Mouse (Mus musculus) hindbrain, embryonic 14.5 days (tissue): ENCODE measurements around the gene Timm44. TPM values are rescaled to one million over a fixed set of nuclear protein-coding genes. Genes with fewer than 3 reads are reported as not detected.

Source experiments
- ATAC-seq: fragments of 200-750 bp; cut with Nextera tagmentation; 2 replicates; pipeline ENCODE4 v1.8.0; 2017; ENCODE audit warnings: moderate number of reproducible peaks, mild to moderate bottlenecking, moderate TSS enrichment, moderate library complexity; ENCODE audit not compliant: low FRiP score
- DNase-seq: peaks from one replicate; pipeline ENCODE4 v3.0.0-alpha.2; 2015; ENCODE audit warnings: low spot score
- H3K27ac ChIP-seq: fragments of 300-500 bp; sonication (generic); 2 replicates; pipeline ENCODE4 v1.5.1; 2014; ENCODE audit warnings: mild to moderate bottlenecking, moderate library complexity
- H3K27me3 ChIP-seq: fragments of 300-500 bp; sonication (generic); 2 replicates; pipeline ENCODE4 v1.6.1; 2014; ENCODE audit warnings: mild to moderate bottlenecking, low read length, mixed read lengths; ENCODE audit not compliant: control insufficient read depth, insufficient read depth
- H3K36me3 ChIP-seq: fragments of 300-500 bp; sonication (generic); replicated peaks from 2 replicates; pipeline ENCODE4 v1.6.1; 2014; ENCODE audit not compliant: control insufficient read depth, insufficient read depth
- H3K4me1 ChIP-seq: fragments of 300-500 bp; sonication (generic); replicated peaks from 2 replicates; pipeline ENCODE4 v1.6.1; 2014; ENCODE audit warnings: antibody characterized with exemption, low read length, mixed read lengths; ENCODE audit not compliant: control insufficient read depth, insufficient read depth
- H3K4me2 ChIP-seq: fragments of 300-500 bp; sonication (generic); replicated peaks from 2 replicates; pipeline ENCODE4 v1.6.1; 2014; ENCODE audit warnings: mild to moderate bottlenecking, moderate library complexity
- H3K4me3 ChIP-seq: fragments of 300-500 bp; sonication (generic); replicated peaks from 2 replicates; pipeline ENCODE4 v1.5.1; 2014; ENCODE audit warnings: mild to moderate bottlenecking, low read length
- H3K9ac ChIP-seq: fragments of 300-500 bp; sonication (generic); 2 replicates; pipeline ENCODE4 v1.6.1; 2014
- H3K9me3 ChIP-seq: fragments of 300-500 bp; sonication (generic); 2 replicates; pipeline ENCODE4 v1.6.1; 2016; ENCODE audit warnings: low read length; ENCODE audit not compliant: control insufficient read depth
- WGBS: fragments of 180-500 bp; shearing (Covaris S2); extraction: QIAGEN DNeasy Blood & Tissue Kit; methylation state at CpG from one replicate; pipeline ENCODE4 v1.1.7; 2014; 5-methylcytosine and 5-hydroxymethylcytosine counted together
- polyA plus RNA-seq: library from polyadenylated mRNA; unstranded; fragments of >200 nt; fragmentation: Nextera tagmentation; extraction: Ambion mirVana; gene quantifications from 2 replicates; pipeline ENCODE4 v1.2.1, GENCODE M21; 2014

The Timm44 gene
- polyA plus RNA-seq, 1 experiment from 2014 or later: 49.1 TPM

DNA sequence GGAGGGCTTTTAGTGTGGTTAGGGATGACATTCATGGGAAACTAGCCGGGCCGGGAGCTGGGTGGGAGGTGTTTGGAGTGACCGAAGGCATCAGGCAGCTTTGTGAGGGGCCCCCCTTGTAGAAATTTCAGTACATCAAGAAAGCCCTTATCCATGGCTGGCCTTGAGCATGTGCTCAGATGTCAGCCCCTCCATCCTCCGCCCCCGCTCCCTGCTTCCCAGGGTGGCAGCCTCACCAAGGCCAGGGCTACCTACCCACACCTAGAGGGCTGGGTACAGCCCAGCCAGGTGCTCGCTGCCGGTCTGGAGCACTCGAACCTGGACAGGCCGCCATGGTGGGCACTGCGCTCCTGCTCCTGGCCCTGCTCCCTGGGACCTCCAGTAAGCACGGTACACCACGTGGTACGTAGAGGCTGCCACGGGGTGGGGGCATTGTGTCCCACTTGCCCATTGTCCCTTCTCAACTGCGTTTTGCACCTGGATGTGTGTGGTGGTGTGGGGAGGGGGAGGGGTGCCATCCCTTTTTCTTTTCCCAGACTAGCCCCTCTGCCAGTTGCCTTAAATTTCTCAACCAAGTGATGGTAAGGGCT is 27.7 kb downstream of the Timm44 start, which contains the start of gene Tgfbr3l:
Gene Tgfbr3l (plus strand): TSS at position 264 of the 590 bp plus-strand sequence.
- Histone ChIP-seq H3K9ac (no peak within 1 kb of the TSS), H3K9me3 (no peaks in the 10 kb centered on the region), H3K27me3 (no peaks in the 10 kb centered on the region), H3K27ac (no peak within 1 kb of the TSS), H3K4me2 (no peak within 1 kb of the TSS), H3K4me3 (no peak within 1 kb of the TSS), H3K4me1 (peaks cover 6% of the 10 kb centered on the region), H3K36me3 (peaks cover 59% of the 10 kb centered on the region)
- no peak for DNase-seq
- ATAC-seq: no peak
- WGBS: 82% methylated on average over 15 of the region's 15 CpGs

DNA sequence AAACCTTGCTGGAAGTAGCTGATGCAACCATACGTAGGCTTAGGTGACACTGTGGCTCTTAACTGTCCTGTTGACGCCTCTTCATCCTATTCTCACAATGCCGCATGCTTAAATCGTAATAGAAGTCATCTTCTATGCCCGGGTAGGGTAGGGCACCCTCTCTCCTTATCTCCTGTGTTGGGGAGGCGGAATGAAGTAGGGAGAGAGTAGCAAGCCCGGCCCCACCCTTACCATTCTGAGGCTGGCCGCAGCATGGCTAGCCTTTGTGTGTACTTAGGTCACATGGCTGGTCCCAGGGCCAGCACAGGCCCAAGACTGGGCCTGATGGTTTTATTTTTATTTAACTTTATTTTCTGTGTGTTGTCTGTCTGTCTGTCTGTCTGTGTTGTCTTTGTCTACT is 28.5 kb downstream of the Timm44 start:
- Histone ChIP-seq H3K36me3 (peaks cover 67% of the 10 kb centered on the region), H3K27me3 (no peaks in the 10 kb centered on the region), H3K4me1 (peaks cover 2% of the 10 kb centered on the region), H3K9ac (no peak overlapping the region), H3K27ac (no peak overlapping the region), H3K9me3 (no peaks in the 10 kb centered on the region), H3K4me3 (no peak overlapping the region), H3K4me2 (no peak overlapping the region)
- no peak for ATAC-seq
- DNase-seq: no peak
- 96% methylated on average over 8 of the region's 8 CpGs for WGBS

DNA sequence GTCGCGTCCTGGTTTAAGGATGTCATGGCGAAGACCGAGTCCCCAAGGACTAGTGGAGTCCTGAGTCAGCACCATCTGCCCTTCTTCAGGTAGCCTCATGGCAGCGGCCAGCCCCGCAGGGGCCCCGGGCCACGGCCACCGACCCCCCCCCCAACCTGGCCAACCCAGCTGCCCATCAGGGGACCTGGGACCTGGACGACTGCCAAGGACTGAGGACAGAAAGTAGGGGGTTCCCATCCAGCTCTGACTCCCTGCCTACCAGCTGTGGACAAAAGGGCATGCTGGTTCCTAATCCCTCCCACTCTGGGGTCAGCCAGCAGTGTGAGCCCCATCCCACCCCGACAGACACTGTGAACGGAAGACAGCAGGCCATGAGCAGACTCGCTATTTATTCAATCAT is 30.0 kb downstream of the Timm44 start:
- Histone ChIP-seq H3K4me2 (no peak overlapping the region), H3K27ac (no peak overlapping the region), H3K4me3 (no peak overlapping the region), H3K36me3 (peaks cover 74% of the 10 kb centered on the region), H3K9me3 (no peaks in the 10 kb centered on the region), H3K27me3 (no peaks in the 10 kb centered on the region), H3K4me1 (no peaks in the 10 kb centered on the region), H3K9ac (no peak overlapping the region)
- ATAC-seq: no peak
- DNase-seq: no peak
- WGBS: 87% methylated on average over 13 of the region's 13 CpGs

DNA sequence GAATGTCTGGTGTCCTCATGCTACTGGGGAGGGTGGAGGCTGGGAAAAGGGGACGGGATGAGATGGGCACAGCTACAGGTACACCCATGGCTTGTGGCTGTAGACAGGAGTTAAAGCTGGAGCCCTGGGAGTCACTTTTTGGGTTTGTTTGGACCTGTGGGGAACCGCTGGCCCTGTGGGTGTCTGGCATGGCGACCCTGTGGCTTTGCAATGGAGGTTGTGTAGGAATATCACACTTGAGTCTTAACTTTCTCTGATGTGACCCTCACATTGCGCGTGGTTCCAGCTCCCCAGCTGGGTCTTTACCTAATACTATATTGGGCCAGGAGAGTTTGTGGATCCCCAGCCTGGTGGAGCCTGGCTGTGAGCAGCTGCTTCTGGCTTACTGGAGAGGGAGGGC is 30.7 kb downstream of the Timm44 start:
- no peak overlapping the region for H3K27ac ChIP-seq
- peaks cover 74% of the 10 kb centered on the region for H3K36me3 ChIP-seq
- no peak overlapping the region for H3K9ac ChIP-seq
- WGBS: 98% methylated on average over 5 of the region's 5 CpGs
- H3K4me3 ChIP-seq: no peak overlapping the region
- ATAC-seq (no peak), DNase-seq (no peak)
- peaks cover 7% of the 10 kb centered on the region for H3K4me1 ChIP-seq
- H3K9me3 ChIP-seq: no peaks in the 10 kb centered on the region
- no peaks in the 10 kb centered on the region for H3K27me3 ChIP-seq
- no peak overlapping the region for H3K4me2 ChIP-seq

DNA sequence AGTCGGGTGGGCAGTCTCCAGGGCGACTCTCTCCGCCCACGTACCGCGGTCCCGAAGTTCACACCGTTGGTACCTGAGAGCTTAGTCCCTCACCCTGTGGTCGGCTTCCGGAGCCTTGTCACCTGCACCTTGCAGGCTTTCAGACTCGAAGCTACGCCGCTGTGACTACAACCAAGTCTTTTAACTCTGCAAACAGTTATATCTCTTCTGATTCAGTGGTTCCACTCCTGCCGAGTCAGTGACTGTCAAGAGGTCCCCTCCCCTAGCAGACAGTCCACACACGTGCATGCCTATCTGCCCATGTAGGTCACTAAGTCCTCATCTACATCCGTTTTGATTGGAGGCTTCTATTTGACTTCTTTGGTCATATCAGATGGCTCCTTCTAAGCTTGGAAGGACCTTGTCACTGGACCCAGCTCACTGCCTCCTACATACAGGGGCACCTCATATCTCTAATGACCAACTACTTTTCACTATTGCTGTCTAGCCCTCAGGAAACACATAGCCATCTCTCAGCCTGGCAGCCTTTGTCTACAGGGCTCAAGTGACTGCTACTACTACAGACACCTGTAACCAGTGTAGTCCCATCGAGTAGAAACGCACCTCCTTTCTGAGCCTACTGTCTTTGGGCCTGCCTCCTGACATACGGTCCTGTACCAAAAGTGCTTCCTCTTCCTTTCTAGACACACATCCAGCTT is 36.4 kb downstream of the Timm44 start:
- 13% methylated on average over 19 of the region's 19 CpGs for WGBS
- DNase-seq (no peak), ATAC-seq (peak; percentile 31)
- Histone ChIP-seq H3K9me3 (no peaks in the 10 kb centered on the region), H3K4me1 (peaks cover 20% of the 10 kb centered on the region), H3K4me3 (peak overlapping the region; percentile 83), H3K9ac (peak overlapping the region; percentile 77), H3K36me3 (peaks cover 28% of the 10 kb centered on the region), H3K27ac (peak overlapping the region; percentile 90), H3K4me2 (peak overlapping the region; percentile 93), H3K27me3 (no peaks in the 10 kb centered on the region)

DNA sequence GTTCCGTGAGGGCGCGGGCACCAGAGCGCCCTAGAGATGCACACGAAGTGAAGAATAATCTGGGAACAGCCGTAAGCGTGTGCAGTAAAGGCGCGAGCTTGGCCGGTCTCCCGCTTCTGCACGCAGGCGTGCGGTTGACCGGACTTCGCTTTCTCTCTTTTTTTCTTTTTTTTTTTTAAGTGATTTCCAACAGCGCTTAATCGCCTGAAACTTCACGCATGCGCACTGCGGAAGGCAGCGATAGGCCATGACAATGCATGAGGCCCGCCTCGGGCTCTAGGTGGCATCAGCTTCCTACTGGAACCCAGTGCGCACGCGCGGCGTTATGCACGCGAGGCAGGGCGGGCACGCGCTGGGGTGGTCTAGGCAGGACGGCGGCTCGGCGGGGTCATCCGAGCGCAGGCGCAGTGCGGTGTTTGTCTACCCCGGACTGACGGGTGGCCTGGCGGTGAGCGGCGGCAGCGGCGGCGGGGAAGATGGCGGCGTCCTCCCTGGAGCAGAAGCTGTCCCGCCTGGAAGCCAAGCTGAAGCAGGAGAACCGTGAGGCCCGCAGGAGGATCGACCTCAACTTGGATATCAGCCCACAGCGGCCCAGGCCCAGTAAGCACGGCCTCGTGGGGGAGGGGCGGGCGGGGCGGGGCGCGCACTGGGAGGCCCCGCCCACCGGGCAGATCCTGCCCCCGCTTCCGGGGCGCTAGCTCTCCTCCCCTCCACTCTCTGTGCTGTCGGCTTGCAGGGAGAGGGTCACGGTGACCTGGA is 37.1 kb downstream of the Timm44 start, which contains the start of the genes Map2k7 and Gm49320:
Gene Map2k7 (plus strand): TSS at position 307 of the 759 bp plus-strand sequence.
Gene Gm49320 (plus strand): TSS at position 432 of the 759 bp plus-strand sequence.
- Histone ChIP-seq H3K4me3 (peak within 1 kb of the TSS; percentile 83), H3K36me3 (peaks cover 21% of the 10 kb centered on the region), H3K9me3 (no peaks in the 10 kb centered on the region), H3K9ac (peak within 1 kb of the TSS; percentile 77), H3K27me3 (no peaks in the 10 kb centered on the region), H3K27ac (peak within 1 kb of the TSS; percentile 91), H3K4me2 (peak within 1 kb of the TSS; percentile 93), H3K4me1 (peaks cover 20% of the 10 kb centered on the region)
- ATAC-seq (peak; percentile 94), DNase-seq (peak; percentile 100)
- under 1% methylated on average over 54 of the region's 71 CpGs for WGBS

DNA sequence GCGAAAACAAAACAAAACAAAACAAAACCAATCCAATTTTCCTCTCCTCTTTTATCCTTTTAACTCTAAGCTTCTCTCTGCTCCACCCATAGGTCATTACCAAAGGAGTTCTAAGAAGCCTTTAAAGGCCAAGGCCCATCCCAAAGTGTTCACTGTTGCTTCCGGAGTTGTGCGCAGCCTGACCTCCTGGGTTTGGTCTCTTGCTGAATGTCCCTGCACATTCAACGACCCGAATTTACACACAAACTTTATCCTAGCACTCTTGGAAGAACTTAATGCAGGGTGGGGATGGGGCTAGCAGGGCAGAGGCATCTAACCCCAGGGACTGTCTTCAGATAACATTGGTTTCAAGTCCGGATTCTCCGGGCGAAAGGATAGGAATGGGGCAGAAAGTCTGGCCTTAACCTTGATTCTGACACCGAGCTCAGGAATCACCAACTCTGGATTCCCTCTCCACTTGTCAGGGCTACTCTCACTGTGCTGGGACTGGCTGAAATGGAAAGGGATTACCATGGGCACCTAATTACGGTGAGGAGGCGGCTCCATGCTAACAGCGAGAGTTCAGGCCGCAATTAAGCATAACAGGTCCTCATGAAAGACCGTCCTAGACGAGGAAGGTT is 37.8 kb downstream of the Timm44 start:
- H3K4me3 ChIP-seq: peak overlapping the region; percentile 83
- peaks cover 20% of the 10 kb centered on the region for H3K4me1 ChIP-seq
- H3K4me2 ChIP-seq: peak overlapping the region; percentile 93
- H3K9ac ChIP-seq: peak overlapping the region; percentile 66
- peak overlapping the region; percentile 91 for H3K27ac ChIP-seq
- peaks cover 14% of the 10 kb centered on the region for H3K36me3 ChIP-seq
- WGBS: 24% methylated on average over 15 of the region's 15 CpGs
- ATAC-seq: no peak
- H3K27me3 ChIP-seq: no peaks in the 10 kb centered on the region
- no peaks in the 10 kb centered on the region for H3K9me3 ChIP-seq
- DNase-seq: no peak

DNA sequence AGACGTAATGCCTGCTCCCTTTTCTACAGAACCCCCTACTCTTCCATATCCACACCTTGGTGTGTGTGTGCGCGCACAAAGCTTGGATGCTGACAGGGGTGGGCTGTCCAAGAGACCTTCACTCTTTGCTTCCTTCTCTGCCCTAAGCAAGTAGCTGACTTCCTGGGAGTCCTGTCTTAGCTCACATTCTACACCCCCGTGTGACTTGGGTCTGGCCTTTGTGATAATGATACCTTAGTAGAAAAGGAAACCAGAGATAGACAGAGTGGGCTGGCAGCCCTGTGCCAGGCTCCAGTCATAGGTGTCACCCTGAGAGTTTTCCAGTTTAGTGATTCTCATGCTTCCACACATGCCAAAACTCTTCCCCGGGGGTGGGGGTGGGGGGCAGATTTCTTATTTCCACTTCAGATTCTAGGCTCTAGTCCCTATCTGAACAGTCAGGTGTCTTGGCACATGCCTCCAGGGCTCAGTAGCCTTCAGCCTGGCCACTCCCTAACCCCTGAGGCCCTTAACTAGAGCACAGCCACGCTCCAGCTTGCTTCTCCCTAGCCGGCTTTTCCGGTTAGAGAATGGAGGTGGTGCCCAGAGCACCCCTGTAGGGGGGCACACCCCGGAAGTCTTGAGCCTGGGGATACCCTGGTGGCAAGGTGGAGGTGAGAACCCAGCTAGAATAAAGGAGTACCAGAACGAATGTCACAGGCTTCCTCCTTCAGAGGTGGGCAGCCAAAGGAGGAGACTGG is 44.9 kb downstream of the Timm44 start:
- 68% methylated on average over 10 of the region's 10 CpGs for WGBS
- H3K27ac ChIP-seq: no peak overlapping the region
- no peaks in the 10 kb centered on the region for H3K36me3 ChIP-seq
- peaks cover 23% of the 10 kb centered on the region for H3K27me3 ChIP-seq
- no peaks in the 10 kb centered on the region for H3K4me1 ChIP-seq
- no peak overlapping the region for H3K4me3 ChIP-seq
- no peaks in the 10 kb centered on the region for H3K9me3 ChIP-seq
- no peak overlapping the region for H3K4me2 ChIP-seq
- ATAC-seq: no peak
- no peak overlapping the region for H3K9ac ChIP-seq
- DNase-seq: no peak
